Mouse (Mus musculus) spleen, postnatal 4 days (tissue): ENCODE results near the gene 1110059E24Rik.
"Not testable (repeated sequence)": the region's sequence is repeated elsewhere in the genome, so short reads cannot be mapped to it uniquely, and the experiment has no call there.

Experiments used
- DNase-seq, 2 experiments: peaks; one replicate each; pipeline ENCODE4 v3.0.0; 2022; ENCODE audit warnings: low spot score in 2 of 2

Gene 1110059E24Rik

DNA sequence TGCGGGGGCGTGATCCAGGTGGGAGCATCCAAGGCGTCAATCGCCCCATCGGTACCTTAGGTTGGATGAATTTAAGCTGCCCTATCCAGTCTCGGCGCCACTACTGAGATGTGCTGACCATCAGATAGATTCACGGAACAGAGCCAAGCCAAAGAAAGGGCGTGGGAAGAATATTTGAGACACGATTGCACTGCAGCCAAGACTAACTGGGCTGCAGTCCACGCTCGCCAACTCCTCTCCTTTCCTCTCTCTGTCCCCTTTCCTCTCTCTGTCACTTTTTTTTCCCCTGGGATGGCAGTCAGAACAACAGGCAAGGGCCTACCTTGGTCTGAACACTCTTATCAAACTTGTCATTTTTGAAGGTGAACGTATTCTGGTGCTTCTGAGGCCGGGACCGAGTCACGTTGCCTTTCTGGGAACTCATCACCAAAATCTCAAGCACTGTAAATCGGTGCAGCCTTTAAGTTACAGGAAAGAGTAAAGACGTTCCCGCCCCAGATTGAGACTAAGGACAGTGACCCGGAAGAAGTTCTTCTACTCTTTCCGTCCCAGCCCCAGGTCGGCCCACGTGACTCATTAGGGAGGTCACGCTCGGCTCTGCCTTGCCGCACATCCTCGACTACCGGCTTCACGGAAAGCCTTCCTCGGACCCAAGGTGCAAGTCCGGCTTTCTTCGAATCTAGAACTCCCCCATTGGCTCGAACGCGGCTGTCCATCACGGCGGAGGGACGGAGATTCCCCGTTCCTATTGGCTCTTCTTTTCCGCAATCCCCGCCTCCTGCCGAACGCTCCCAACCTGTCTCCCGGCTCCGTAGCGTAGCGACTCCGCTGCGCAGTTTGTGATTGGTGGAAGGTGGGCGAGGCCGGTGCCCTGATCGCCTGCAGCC lies at the start of gene 1110059E24Rik:
Gene 1110059E24Rik (minus strand): TSS at position 692 of the 887 bp plus-strand sequence.
- DNase-seq = peak; percentile 94 to 95

DNA sequence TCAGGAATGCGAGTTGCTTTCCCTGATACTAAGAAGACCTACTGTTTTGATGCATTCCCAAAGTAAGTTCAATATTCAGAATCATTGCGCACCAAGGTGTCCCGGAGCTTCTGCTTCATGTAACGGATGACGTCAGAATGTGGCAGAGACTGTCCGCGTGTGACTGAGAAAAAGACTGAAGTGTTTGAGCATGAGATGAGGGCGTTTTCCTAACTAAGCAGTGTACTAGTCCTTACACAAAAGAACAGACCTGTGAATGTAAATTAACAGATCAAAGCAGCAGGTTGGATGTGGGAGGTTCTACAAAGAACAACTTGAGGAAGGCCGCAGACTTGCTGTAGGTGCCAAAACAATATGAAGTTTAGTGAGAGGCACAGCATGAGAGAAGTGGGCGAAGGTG lies 28.2 kb upstream of the 1110059E24Rik start:
- DNase-seq = peak in 1 of 2 experiments; percentile 44

DNA sequence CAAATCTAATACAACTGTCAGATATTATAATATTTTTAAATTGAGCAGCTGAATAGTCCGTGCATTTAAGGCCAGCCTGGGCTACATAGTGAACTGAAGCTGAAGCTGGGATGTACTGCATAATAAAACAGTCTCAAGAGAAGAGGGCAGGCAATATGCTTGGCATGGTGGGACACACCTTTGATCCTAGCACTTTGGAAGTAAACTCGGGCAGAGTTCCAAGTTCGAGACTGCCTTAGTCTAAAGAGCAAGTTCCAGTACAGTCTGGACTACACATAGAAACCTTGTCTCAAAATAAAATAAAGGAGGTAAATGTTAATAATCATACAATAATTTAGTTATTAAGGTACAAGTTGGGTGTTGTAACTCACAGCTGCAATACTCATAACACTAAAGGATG lies 27.3 kb upstream of the 1110059E24Rik start:
- no peak for DNase-seq

DNA sequence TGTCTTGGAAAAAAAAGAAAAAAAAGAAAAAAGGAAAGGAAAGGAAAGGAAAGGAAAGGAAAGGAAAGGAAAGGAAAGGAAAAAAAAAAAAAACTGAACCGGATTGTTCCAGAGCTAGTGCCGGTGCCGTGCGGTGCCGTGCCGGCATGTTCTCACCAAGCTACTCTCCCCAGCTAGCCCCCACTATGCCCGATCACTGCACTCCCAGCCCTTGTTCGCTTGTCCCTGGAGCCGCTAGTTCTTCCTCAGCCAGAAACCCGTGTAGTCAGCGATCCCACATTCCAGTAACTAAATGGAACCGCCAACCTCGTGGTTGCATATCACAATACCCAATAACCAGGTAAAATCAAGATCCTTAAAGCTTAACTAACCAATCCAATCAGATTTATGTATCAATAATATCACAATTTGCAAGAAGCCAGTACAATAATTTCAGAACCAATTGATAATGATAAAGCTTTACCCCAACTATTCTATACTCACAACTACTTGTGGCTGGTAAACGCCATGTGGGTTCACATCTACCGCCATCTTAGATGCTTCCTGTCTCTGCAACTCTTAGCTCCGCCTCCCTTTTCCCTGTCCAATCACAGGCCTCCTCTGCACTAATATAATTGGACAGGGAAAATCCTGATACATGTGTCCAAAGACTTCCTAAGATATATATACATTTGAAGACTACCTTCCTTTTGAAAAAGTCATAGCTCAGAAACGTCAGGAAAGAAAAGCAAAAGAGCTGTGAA lies 21.7 kb upstream of the 1110059E24Rik start:
- no peak for DNase-seq

DNA sequence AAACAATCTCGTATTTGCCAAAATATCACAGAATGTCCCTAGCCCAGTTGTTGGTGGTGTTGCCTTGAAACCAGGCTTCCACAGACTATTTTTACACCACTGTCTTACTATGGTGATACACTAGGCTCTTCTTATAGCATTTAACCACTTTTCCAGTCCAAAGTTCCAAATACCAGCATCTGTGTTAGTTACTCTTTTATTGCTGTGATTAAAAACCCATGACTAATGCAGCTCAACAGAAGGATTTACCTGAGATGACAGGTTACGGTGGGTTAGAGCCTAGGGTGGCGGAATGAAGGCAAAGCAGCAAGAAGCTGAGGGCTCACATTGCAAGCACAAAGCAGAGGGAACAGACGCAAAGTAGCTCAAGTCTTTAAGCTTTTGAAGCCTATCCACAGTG lies 16.9 kb upstream of the 1110059E24Rik start:
- DNase-seq = no peak

DNA sequence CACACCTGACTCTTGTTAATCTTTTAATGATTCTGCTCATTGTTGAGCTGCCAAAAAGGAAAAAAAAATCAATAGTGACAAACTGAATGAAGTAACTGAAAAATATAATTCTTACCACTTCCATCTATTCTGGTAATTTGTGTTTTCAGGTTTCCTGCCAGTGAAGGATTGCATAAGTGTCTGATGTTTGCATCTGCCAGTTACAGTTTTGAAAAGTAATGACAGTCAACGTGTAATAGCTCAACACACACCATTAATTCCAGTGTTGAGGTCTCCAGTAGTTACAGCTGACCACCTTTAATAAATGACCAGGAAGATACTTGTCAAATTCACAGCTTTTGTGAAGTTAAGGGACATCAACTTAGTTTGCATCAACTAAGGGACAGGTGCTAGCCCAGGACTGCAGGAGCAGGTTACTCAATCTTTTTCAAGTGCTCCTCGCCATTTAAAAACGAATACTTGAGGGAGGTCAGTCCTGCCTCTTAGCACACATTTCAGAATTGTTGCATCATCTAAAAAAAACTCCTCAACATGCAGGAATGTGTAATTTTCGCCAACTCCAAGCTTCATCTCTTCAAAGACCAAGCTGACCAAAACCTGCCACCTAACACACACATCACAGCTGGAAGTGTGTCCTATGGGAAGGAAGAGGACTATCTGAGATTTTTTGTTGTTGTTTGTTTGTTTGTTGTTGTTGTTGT lies 11.1 kb upstream of the 1110059E24Rik start:
- no peak for DNase-seq

DNA sequence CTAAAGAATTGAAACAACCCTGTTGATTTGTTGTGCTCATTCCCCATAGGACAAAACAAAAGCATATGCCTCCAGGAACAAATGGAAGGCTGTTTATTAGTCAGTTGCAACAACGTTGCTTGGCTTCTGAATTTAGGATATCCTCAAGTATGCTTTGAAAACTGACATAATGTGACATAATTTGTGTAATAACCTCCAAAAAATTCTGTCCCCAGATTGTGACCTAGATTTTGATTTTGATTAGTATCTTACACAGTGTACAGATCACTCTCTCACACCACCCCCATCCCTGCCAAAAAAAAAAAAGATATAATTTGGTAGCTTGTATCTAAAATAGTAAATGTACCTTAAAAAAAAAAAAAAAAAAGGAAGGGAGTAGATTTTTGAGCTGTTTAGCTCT lies 8.0 kb upstream of the 1110059E24Rik start:
- no peak for DNase-seq

DNA sequence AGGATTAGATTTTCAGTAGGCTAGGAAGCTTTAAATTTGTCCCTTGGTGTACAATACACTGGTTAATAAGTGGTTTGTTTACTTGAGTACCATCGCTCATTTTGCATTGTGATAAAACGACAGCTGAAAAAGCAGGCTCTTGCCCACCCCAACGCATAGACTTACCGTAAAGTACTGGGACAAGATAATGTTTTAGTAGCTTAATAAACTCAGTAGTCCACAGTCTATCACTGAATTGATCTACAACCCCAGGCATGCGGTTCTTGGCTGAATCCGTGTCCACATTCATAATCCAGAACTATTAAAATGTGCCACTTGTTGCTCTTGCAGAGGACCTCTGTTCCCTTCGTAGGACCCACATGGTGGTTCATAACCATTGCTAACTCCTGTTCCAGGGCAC lies 2.0 kb upstream of the 1110059E24Rik start:
- no peak for DNase-seq

DNA sequence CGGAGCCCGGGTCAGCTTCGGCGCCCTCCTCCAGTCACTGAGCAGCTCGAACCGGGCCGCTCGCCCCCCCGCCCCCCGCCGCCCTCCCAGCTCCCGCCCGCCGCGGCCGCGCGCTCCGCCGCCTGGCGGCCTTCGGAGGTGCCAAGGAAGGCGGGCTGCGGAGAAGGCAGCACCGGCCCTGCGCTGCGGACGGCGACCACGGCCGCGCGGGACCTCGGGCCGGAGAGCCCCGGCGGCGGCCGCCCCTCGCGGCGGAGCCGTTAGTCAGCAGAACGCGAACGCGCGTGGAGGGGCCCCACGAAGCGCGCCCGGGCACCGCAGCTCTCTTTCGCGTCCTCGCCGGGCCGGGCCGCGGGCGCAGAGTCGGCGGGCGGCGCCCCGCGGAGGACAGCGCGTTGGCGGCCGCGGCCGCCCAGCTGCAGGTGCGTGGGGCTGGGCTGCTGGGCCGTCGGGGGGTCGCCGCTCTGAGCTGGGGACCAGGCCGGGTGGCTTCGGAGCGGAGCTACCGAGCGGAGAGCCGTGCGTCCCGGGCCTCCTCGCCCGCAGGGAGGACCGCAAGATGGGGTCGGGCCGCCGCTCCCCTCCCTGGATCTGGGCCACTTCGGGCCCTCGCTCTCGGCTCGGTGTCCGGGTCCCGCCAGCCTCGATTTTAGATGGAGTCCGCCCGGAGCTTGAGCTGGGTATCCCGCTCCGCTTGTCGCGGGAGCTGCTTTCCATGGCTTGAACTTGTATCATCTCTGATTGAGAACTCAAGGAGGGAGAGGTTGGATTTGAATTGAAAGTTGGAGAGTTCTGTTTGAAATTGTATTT lies 601 bp upstream of the 1110059E24Rik start, which contains the start of gene Abhd17b:
Gene Abhd17b (plus strand): TSS at position 14 of the 810 bp plus-strand sequence.
- DNase-seq = peak; percentile 28 to 77

DNA sequence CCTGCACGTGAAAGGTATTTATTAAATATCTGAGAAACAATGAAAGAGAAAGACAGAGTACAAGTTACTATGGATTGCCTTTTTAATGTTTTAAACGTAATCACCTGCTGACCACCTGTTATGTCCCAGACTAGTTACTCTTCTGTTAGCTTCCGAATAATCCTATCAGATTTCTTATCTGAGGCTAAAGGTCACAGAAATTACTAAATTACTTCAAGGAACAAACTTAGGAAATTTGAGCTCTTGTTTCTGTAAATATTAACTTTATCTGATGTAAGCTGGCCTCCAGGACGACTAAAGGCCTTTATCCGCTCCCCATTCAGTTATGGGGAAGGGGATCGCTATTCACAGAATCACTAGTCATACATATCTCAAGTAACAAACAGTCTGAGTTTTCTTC lies 1.1 kb downstream of the 1110059E24Rik start:
- DNase-seq = no peak

DNA sequence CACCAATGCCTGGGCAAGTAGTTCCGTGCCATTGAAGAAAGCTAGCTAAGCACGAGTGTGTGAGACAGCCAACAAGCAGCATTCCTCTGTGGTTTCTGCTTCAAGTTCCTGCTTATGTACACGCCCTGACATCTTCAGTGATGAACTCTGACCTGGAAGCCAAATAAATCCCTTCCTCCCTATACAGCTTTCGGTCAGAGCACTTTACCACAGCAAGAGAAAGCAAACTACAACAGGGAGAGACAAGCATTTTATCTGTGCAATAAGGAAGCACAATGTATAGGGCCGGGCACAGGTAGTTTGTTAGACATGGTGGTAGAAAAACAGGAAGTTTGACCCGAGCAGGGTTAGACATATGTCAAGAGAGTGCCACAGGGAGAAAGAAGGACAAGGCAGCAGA lies 6.6 kb downstream of the 1110059E24Rik start:
- no peak for DNase-seq

DNA sequence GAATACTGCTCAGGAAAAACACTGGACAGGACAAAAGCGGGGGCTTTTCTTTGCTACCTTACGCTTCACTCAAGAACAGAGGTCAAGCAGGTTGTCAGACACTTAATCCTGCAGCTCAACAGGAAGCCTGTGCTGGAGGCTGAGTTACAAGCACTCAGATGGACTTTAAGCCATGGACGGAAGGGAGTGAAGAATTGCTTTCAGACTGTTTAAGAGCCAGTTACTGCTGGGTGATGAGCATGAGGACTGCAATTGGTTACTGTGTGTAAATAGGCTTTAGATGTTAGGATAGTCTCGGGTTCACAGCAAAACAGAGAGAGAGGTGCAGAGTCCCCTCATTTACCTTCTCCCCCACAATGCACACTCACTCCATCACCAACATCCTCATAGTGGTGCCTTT lies 7.5 kb downstream of the 1110059E24Rik start:
- no peak for DNase-seq

DNA sequence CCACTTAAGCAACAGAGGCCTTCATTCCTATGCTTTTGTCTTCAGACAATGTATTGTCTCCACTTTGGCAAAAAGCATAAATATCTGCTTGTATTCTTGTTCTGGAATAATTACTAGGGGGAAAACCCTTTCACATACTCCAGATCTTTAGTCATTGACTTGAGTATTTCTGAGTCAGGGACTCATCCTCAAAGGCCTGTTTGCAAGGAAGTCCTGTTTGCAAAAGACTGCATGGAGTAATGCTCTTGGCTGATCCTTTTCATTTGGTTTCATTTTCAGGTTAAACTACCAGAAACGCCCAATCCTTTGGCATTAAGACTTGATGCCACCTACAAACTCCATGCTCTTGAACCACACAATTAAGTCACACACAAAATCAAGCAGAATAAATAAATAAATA lies 8.8 kb downstream of the 1110059E24Rik start:
- DNase-seq = no peak

DNA sequence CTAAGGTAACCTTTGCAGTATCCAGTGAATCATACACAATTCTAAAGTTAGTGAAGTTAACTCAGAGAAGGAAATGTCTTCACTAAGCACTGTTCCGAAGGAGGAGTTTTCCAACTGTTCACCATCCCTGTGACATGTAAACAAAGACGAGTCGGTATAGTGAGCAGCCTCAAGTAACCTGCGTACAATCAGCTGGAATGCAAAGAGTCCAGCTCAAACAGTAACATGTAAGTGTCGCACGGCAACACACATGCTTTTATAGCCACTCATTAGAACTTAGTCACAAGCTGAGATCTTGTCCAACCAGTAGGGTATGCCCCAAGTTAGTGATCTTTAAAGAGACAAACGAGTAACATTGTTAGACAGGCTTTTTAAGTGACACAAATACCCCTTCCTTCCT lies 15.1 kb downstream of the 1110059E24Rik start:
- DNase-seq = no peak

DNA sequence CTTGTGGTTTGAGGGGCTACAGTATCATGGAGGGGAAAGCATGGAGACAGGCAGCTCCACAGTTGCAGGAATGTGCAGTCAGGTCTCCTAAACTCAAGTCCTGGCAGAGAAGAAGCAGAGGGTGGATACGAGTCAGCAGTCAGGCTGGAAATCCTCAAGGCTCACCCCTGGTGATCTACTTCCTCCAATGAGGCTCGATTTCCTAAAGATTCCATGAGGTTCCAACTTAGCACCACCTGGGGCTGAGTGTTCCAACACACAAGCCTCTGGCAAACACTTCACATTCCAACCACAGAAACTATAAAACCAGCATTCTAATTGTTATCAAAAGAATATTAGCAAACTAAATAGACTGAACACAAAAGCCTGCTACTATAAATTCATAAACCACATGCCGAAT lies 15.9 kb downstream of the 1110059E24Rik start:
- DNase-seq = no peak

DNA sequence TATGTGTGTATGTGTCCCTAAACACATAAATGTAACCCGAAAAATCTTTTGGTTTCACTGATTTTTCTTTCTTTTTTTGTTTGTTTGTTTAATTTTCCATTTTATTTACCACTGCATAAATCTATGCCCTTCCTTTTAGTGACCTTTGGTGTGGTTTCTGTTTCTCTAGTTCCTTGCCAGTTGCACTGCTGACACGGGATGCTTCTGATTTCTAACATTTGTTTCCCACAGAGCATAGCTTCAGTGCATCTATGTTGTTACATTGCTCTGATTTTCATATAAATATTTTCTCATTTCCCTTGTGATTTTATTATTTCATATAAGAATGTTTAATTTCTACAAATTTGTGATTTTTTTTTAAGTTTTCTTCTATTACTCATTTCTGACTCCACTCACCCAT lies 17.4 kb downstream of the 1110059E24Rik start:
- DNase-seq = no peak

DNA sequence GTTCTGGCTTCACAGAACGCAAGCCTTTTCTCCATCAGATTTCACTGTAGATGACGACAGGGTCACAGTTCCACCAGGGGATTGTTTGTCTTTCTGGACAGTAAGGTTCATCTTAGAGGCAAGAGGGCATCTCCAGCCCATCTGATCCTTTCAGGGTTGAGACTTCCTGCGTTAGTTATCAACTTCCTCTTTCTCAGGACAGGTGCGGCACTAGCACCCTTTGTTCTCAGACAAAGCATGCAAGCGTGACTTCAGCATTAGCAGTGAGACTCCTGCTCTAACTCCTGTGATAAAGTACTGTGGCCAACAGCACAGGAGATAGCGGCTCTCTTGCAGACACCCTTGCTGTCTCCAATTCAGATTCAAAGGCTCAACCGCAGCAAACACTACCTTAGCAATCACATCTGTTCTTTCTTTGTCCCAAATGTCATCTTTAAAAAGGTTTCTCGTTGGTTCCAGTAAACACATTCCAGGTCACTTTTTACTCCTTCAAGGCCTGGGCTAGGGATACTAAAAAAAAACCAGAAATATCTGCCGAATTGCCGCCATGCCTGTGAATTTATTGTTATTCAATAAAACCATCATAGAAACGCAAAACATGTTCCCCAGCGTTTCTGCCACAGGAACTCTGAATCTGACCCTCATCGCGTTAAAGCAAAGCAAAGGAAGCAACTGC lies 22.0 kb downstream of the 1110059E24Rik start:
- peak in 1 of 2 experiments; percentile 26 for DNase-seq

DNA sequence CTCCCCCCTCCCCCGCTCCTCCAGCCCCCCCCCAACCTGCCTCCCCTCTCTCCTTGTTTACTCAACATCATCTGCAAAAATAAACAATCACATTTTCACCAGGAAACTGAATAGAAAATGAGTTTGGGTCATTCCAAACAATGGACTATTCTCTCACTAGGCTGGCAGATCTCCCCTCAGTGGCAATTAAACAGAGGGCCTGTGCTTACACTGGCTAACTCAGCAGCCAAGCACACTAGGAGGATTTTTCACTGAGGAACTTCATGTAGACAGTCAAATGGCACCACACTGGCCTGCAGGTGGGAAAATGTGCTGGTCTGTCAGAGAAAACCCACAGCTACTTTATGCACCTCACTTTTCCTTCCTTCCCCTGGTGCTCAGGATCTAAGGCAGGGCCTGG lies 23.3 kb downstream of the 1110059E24Rik start:
- DNase-seq = no peak

DNA sequence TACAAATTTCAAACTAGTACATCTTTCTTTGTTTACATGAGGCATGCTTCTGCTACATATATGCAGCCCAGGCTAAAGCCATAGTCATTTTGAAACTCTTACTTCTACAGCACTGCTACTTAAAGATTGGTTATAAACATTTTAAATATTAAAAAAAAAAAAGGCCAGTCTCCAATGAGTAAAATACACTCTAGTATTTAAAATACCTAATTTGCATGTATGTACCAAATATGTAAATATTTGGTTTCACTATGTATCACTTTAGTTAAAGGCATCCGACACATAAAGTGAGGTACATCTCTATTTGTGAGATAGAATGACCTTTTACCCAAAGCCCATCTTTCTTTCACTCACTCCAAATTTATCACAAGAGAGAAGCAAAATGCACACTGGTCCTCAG lies 23.7 kb downstream of the 1110059E24Rik start:
- DNase-seq = no peak

DNA sequence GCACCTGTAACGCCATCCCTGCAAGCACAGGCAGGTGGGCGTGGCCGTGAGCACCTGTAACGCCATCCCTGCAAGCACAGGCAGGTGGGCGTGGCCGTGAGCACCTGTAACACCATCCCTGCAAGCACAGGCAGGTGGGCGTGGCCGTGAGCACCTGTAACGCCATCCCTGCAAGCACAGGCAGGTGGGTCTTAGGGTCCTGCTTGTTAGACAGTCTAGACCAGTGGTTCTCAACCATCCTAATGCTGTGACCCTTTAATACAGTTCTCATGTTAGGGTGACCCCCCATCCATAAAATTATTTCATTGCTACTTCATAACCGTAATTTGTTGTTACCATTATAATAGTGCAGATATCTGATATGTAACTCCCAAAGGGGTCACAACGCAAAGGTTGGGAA lies 24.3 kb downstream of the 1110059E24Rik start:
- not testable (repeated sequence) for DNase-seq
